Mouse (Mus musculus) left cerebral cortex, postnatal 36 days (tissue): Measurements from ENCODE around the gene Tor1a. TPM values are rescaled to one million over a fixed set of nuclear protein-coding genes. Genes with fewer than 3 reads are reported as not detected.
"Not testable (repeated sequence)": the region's sequence is repeated elsewhere in the genome, so short reads cannot be mapped to it uniquely, and the experiment has no call there.

Experiments
- DNase-seq, 2 experiments: peaks; one replicate each; pipeline ENCODE4 v3.0.0; 2021 to 2022; ENCODE audit warnings: low spot score in 2 of 2, mixed read lengths in 1 of 2
- intact Hi-C: fragments of 180-260 bp; cut with DNase I; formaldehyde crosslinking; loops from one replicate; pipeline ENCODE4 v1.15.1; 2025
- total RNA-seq, 2 experiments: library from RNA; stranded (reverse); gene quantifications; 2 replicates each; pipeline ENCODE4 v1.2.3; 2021

Tor1a gene
- total RNA-seq, 2 experiments from 2014 or later = 36.7 to 46.5 TPM

DNA sequence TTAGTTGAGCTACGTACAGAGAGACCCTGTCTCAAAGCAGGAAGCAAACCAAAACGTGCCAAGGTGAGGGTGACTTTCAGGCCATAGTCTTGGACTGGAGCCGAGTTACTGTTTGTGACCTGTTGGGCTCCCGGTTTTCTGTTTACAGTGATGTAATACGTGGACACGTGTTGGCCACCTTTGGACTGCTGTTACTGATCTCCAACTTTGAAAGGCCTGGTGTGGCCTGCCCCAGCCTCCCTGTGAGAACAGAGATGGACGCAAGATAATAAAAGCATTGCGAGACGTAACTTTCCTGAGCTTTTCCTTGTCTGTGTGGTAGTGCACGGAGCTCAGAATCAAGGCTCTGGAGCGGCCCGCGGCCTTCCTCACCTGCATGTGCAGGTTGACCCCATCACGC, 9.0 kb downstream of the Tor1a start:
- DNase-seq = no peak
- intact Hi-C loops = no loop called here

GRCm38 (mm10) chr2:30957511-30957910, 10.2 kb downstream of the Tor1a start:
- no peak for DNase-seq
- intact Hi-C loops = no loop called here

DNA sequence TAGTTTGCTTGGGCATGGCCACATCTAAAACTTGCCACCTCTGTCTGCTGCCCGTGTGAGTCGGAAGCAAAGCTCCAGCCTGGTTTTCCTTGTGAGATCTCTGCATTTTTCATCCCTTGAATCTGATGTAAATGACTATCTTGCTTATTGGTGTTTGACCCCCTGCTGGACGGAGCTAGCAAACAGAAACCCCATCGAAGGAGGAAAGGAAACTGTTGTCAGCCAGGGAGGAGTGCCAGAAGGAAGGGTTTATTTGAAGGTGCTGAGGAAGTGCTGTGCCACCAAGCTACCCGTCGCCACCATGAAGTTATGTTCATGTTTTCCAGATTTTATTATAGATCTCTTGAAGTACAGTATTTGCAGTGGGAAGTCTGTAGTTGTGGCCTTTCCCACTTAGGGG, 12.9 kb downstream of the Tor1a start:
- intact Hi-C loops = no loop called here
- no peak for DNase-seq

- intact Hi-C loops = no loop called here
- peak; percentile 87 for DNase-seq
These were observed 14.8 kb downstream of the Tor1a start, which contains the start of gene Tor1b for GRCm38 (mm10) chr2:30952824-30953490. TSS of gene Tor1b (plus strand) at chr2:30952959.

- intact Hi-C loops = no loop called here
These were observed 15.3 kb downstream of the Tor1a start for GRCm38 (mm10) chr2:30952457-30952823.

DNA sequence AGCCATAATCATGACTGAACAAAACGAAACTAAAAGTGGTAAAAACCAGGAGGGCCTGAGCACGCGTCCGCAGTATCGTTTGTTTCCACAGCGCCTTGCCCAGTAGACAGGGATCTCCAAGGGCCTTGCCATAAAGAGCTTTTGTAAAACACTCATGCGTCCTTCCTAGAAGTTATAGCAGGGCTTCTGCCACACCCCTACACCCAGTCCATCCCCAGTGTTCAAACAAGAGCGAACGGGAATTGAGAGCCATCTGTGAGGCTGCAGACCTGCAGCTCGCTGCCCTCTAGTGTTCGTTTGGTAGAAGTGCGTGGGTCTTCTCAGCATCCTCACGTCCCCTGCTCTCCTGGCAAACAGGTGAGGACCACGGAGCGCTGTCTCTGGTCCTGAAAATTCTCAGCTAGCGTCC, 25.1 kb downstream of the Tor1a start:
- peak; percentile 36 to 49 for DNase-seq
- intact Hi-C loops = no loop called here

More at GRCm38 (mm10) chr2:30952457-30952823, 15.3 kb downstream of the Tor1a start:
- DNase-seq = no peak

GRCm38 (mm10) chr2:30942116-30942515, 25.6 kb downstream of the Tor1a start:
- intact Hi-C loops, DNase-seq: not testable (repeated sequence)

DNA sequence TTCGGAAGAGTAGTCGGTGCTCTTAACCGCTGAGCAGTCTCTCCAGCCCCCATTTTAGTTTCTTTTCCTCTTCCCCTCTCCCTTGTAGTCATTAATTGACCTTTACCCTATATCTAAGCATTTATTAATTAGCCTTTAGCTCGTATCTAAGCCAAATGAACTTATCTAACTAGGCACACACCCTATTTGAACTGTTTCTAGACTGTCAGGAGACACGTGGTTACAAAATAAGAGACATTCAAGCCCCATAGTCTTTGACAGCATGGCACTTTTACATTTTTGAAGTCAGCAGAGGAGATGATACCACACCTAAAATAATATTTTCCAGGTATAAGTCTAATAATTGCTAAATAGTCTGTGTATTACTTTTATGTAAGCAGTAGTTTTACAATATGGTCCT, 26.1 kb downstream of the Tor1a start:
- intact Hi-C loops = no loop called here
- DNase-seq = no peak

DNA sequence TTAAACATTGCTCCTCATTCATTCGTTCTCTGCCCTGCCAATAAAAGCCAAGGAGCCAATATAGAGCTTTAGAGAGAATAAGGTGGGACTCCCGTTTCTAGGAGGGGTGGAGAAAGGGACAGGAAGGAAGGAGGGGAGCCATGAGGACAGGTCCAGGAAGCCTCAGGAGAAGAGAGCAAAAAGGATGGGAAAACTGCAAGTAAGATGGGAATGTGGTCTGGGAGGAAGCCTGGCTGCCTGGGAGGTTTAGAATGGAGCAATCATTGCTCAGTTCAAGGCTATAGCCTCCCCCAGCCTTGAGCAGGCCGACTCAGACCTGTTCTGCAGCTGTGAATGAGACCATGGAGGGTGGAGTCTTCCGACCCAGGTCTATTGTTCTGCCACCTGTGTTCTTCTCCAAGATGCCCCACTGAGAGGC, 29.1 kb downstream of the Tor1a start:
- intact Hi-C loops = loop anchor here (10.0 kb wide), 1 partner anchor 144 kb away; no protein-coding TSS in a partner anchor
- DNase-seq = no peak

GRCm38 (mm10) chr2:30937731-30938130, 30.0 kb downstream of the Tor1a start:
- intact Hi-C loops = loop anchor here (10.0 kb wide), 1 partner anchor 143 kb away; no protein-coding TSS in a partner anchor
- DNase-seq = no peak

DNA sequence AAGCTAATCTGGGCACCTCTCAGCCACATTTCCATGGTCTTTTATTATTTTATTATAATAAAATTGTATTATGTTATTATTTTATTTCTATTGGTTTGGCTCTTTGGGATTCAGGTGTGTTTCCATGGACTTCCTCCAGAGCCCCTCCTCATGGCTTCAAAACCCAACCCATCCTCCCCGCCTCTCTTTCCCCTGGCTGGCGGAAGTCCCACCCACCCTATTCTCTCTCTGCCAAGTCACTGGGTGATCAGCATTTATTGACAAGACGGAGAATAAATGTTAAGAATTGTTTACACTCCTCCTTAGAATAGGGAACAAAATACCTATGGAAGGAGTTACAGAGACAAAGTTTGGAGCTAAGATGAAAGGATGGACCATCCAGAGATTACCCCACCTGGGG, 30.9 kb downstream of the Tor1a start:
- intact Hi-C loops = loop anchor here (10.0 kb wide), 1 partner anchor 142 kb away; no protein-coding TSS in a partner anchor
- DNase-seq = no peak

DNA sequence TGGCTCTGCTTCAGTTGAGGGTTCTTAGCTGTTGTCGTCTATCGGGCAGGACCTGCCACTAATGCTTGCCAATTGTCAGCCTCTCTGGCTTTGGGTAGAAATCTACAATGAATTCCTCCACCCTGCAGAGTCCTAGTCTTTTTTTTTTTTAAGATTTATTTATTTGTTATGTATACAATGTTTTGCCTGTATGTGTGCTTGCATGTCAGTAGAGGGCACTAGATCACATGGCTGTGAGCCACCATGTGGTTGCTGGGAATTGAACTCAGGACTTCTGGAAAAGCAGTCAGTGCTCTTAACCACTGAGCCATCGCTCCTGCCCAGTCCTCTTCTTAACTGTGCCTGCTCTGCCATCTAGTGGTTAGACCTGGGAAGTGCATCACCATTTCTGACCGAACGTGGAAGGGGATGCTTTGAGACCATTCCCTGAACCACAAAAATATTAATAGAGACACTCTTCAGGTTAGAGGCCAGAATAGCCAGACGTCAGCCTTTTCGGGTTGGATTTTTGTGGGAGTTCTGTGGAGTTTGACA, 33.7 kb downstream of the Tor1a start:
- peak; percentile 59 to 75 for DNase-seq
- intact Hi-C loops = loop anchor here (2.0 to 10.0 kb wide), 3 partner anchors 43 to 497 kb away; no protein-coding TSS in a partner anchor

- intact Hi-C loops = loop anchor here (5.0 to 10.0 kb wide), 2 partner anchors 138 to 496 kb away; no protein-coding TSS in a partner anchor
- DNase-seq = no peak
These were observed 34.7 kb downstream of the Tor1a start for GRCm38 (mm10) chr2:30933032-30933431.

- no peak for DNase-seq
- intact Hi-C loops = loop anchor here (5.0 to 10.0 kb wide), 2 partner anchors 137 to 495 kb away; no protein-coding TSS in a partner anchor
These were observed 35.8 kb downstream of the Tor1a start for GRCm38 (mm10) chr2:30931922-30932321.

DNA sequence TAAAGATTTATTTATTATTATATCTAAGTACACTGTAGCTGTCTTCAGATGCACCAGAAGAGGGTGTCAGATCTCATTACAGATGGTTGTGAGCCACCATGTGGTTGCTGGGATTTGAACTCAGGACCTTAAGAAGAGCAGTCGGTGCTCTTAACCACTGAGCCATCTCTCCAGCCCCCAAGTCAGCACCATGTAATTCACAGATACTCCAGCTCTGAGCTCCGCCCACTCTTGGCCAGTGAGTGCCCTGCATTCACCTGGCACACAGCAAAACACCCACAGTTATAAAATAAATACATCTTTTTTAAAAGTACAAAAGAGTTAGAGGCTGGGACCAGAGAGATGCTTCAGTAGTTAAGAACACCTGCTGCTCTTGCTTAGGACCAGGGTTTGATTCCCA, 36.9 kb downstream of the Tor1a start:
- DNase-seq = not testable (repeated sequence)
- intact Hi-C loops = loop anchor here (5.0 to 10.0 kb wide), 2 partner anchors 136 to 494 kb away; no protein-coding TSS in a partner anchor

DNA sequence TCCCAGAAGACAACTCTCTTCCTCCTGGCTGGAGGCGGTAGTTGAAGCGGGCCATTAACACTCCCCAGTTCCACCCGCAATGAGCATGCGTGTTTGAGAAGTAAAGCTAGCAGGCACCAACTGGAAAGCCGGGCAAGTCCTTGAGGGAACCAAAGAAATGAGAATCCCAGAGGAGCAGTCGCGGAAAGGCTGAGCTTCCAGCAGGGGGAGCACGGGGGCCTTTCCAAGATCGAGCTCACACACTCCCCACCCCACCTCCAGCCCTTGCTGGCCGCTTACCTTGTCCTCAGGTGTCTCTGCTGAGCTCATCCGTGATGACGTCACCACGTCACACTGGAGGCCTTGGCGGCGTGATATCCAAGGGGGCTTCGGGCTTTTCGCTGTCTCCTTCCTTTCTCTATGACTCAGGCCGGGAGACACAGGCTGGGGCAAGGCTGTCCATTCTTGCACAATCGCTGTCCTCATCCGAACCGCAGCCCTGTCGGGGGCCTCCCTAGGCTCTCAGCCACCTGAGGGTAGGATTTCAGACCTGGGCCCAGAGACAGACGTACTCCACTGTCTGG, 38.2 kb downstream of the Tor1a start, which contains the start of gene Ptges:
Gene Ptges (minus strand): TSS at position 381 of the 563 bp plus-strand sequence.
- peak; percentile 73 to 76 for DNase-seq
- intact Hi-C loops = loop anchor here (5.0 to 10.0 kb wide), 3 partner anchors 102 to 492 kb away; no protein-coding TSS in a partner anchor

DNA sequence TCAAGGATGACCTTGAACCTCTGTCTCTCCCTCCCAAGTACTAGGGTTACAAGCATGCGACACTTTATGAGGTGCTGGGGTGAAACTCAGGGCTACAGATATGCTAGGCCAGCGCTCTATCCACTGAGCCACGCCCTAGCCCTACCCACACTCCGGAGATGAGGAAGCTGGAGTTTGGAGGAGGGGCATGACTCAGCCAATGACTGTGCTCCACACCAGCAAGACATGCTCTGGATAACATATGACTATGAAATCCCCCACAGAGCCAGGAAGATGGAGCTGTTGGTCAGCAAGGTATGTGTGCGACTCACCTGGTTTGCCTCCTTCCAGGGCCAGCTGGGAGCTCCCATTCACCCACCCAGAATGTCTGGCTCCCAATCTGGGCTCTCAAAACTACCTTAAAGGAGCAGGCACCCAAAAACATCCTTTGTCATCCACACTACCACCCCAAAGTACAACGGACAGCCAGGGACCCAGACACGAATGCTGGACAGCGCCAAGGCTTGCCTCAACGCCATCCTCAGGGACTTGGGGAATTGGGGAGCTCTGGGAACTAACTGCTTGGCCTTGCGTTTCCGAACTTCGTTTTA, 38.7 kb downstream of the Tor1a start:
- intact Hi-C loops = loop anchor here (5.0 kb wide), 1 partner anchor 102 kb away; no protein-coding TSS in a partner anchor
- peak in 1 of 2 experiments; percentile 14 for DNase-seq

- intact Hi-C loops = loop anchor here (5.0 kb wide), 1 partner anchor 101 kb away; no protein-coding TSS in a partner anchor
- peak; percentile 65 to 77 for DNase-seq
These were observed 39.7 kb downstream of the Tor1a start for GRCm38 (mm10) chr2:30927844-30928628.

DNA sequence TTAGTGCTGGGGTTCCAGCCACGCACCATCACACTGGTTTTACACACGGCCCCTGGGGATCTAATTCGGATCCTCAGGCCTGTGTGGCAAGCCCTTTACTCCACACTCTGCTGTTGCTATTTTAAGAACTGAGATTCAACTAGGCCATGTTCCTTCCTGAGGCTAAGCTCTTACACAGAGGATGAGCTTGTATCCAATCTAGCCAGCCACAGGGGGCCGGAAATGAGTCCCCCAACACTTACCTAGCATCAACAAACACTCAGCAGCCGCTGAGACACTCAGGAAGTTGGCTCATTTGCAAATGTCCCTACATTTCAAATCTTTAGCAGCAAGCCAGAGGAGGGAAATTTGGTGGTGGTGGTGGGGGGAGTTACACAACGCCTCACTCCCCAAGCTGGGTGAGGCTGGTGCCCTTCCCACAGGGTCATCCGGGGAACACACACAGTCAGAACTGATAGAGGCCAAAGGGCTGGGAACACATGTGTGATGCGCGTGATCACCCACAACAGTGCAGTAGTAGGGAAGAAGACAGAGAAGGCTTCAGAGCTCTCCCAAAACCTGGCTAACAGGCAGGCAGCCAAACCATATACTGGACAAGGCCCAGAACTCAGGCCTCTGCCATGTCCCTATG, 40.5 kb downstream of the Tor1a start:
- intact Hi-C loops = loop anchor here (5.0 kb wide), 1 partner anchor 100 kb away; no protein-coding TSS in a partner anchor

More for the DNA sequence above, 40.5 kb downstream of the Tor1a start:
- DNase-seq = no peak
